Mouse (Mus musculus) stomach, postnatal 0 days (tissue): ENCODE results near the gene Med12l. TPM values are rescaled to one million over a fixed set of nuclear protein-coding genes. Genes with fewer than 3 reads are reported as not detected.

Experiments
- ATAC-seq: fragments of 200-750 bp; cut with Nextera tagmentation; 2 replicates; pipeline ENCODE4 v1.8.0; 2017; ENCODE audit not compliant: low FRiP score, low TSS enrichment
- DNase-seq: peaks from one replicate; pipeline ENCODE4 v3.0.0-alpha.2; 2016; ENCODE audit warnings: low spot score
- H3K27ac ChIP-seq: fragments of 300-500 bp; sonication (generic); replicated peaks from 2 replicates; pipeline ENCODE4 v1.5.1; 2014; ENCODE audit warnings: mild to moderate bottlenecking, control low read depth
- H3K27me3 ChIP-seq: fragments of 300-500 bp; sonication (generic); 2 replicates; pipeline ENCODE4 v1.6.1; 2014; ENCODE audit warnings: low read length; ENCODE audit not compliant: control insufficient read depth, insufficient read depth
- H3K36me3 ChIP-seq: fragments of 300-500 bp; sonication (generic); 2 replicates; pipeline ENCODE4 v1.6.1; 2014; ENCODE audit warnings: low read length, mixed read lengths; ENCODE audit not compliant: control insufficient read depth, insufficient read depth
- H3K4me1 ChIP-seq: fragments of 300-500 bp; sonication (generic); replicated peaks from 2 replicates; pipeline ENCODE4 v1.6.1; 2014; ENCODE audit warnings: antibody characterized with exemption; ENCODE audit not compliant: control insufficient read depth, insufficient read depth
- H3K4me2 ChIP-seq: fragments of 300-500 bp; sonication (generic); replicated peaks from 2 replicates; pipeline ENCODE4 v1.6.1; 2014; ENCODE audit warnings: low read depth, mild to moderate bottlenecking, control low read depth, moderate library complexity
- H3K4me3 ChIP-seq: fragments of 300-500 bp; sonication (generic); 2 replicates; pipeline ENCODE4 v1.5.1; 2014; ENCODE audit warnings: low read depth, low read length, control low read depth
- H3K9ac ChIP-seq: fragments of 300-500 bp; sonication (generic); 2 replicates; pipeline ENCODE4 v1.6.1; 2014; ENCODE audit warnings: mild to moderate bottlenecking, low read length, control low read depth, mixed read lengths
- H3K9me3 ChIP-seq: fragments of 300-500 bp; sonication (generic); 2 replicates; pipeline ENCODE4 v1.6.1; 2016; ENCODE audit warnings: low read length; ENCODE audit not compliant: control insufficient read depth
- CTCF ChIP-seq: IDR thresholded peaks from 2 replicates; pipeline ENCODE4 v1.5.1; 2016; ENCODE audit warnings: antibody characterized with exemption, low read depth, mild to moderate bottlenecking, moderate library complexity
- EP300 ChIP-seq: optimal IDR thresholded peaks from 2 replicates; pipeline ENCODE3; 2016; ENCODE audit warnings: antibody characterized with exemption
- WGBS: fragments of 180-500 bp; shearing (Covaris S2); extraction: QIAGEN DNeasy Blood & Tissue Kit; methylation state at CpG from one replicate; pipeline ENCODE4 v1.1.7; 2014; 5-methylcytosine and 5-hydroxymethylcytosine counted together
- polyA plus RNA-seq: library from polyadenylated mRNA; unstranded; fragments of >200 nt; fragmentation: Nextera tagmentation; extraction: Ambion mirVana; gene quantifications from 2 replicates; pipeline ENCODE4 v1.2.1, GENCODE M21; 2015

Med12l gene
- polyA plus RNA-seq, 1 experiment from 2014 or later = 0.25 TPM

DNA sequence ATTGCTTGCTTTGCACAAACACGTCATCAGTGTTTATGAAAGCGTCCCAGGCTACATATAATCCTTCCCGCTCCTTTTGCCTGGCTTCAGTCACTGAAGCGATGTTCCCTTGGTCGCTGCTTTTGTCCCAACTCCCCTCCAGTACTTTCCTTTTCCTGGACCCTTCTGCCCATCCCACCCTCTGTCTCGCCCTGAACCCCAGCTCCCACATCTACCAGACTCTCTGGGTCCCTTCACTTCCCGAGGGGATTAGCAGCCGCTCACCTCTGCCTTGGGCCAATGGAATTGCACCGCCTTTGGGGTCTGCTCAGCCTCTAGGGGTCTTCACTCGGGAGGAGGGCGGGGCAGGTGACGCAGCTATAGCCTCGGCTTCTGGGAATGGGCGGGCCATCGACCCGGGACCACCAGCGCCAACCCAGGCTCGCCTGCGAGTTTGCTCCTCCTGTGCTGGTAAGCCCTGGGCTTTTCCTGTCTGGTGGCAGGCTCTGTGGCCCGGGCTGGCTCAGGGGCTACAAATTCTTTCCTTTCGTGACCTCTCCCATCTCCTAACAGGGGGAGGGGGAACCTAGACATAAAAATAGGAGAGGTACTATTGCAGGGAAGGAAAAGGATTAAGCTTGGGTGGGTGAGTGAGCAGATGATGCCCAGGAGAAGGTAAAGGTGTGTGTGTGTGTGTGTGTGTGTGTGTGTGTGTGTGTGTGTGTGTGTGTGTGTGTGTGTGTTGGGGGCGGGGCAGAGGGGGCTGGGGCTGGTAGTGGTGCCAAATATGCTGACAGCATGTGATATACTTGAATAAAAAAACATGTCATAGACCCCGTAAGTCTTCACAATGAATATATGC is 338.7 kb downstream of the Med12l start, which contains the start of gene Igsf10:
Gene Igsf10, minus strand, starts transcription at position 330 of the 841 bp plus-strand sequence.
- WGBS = 3% methylated on average over 23 of the region's 23 CpGs
- TF ChIP-seq EP300 = no peak
- TF ChIP-seq CTCF = 0 out of 2 replicates have a peak, but pooled peaks have one; percentile 6

DNA sequence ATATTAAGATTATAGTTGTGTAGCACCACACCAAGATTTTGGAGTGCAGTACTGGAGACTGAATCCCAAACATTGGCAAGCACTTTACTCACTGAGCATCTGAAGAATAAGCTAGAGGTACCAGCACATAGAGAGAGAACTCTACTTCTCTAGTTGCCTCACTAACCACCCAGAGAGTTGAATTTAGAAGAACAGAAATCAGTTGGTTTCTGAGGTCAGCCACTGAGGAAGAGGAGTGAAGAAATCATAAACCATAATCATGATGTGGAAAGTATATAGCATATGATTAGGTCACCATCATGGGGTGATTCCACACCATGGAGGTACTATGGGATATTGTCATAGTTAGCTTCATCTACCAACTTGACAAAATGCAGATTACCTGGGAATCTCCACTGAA is 346.1 kb downstream of the Med12l start:
- Histone ChIP-seq H3K9me3 (no peaks in the 10 kb centered on the region), H3K27me3 (no peaks in the 10 kb centered on the region), H3K9ac (no peak overlapping the region), H3K27ac (no peak overlapping the region), H3K36me3 (no peaks in the 10 kb centered on the region), H3K4me1 (no peaks in the 10 kb centered on the region), H3K4me2 (no peak overlapping the region), H3K4me3 (no peak overlapping the region)
- TF ChIP-seq EP300 (no peak), CTCF (no peak)
- DNase-seq (no peak), ATAC-seq (no peak)

More for the DNA sequence above, 338.7 kb downstream of the Med12l start, which contains the start of gene Igsf10:
- Histone ChIP-seq H3K4me1 (0 out of 2 replicates have a peak, but pooled peaks cover 2% of the 10 kb centered on the region), H3K27ac (peak within 1 kb of the TSS; percentile 87), H3K4me2 (peak within 1 kb of the TSS; percentile 75), H3K36me3 (no peaks in the 10 kb centered on the region), H3K4me3 (peak within 1 kb of the TSS; percentile 61), H3K9me3 (no peaks in the 10 kb centered on the region), H3K9ac (peak within 1 kb of the TSS; percentile 70), H3K27me3 (no peaks in the 10 kb centered on the region)
- DNase-seq (peak; percentile 57), ATAC-seq (peak; percentile 83)

DNA sequence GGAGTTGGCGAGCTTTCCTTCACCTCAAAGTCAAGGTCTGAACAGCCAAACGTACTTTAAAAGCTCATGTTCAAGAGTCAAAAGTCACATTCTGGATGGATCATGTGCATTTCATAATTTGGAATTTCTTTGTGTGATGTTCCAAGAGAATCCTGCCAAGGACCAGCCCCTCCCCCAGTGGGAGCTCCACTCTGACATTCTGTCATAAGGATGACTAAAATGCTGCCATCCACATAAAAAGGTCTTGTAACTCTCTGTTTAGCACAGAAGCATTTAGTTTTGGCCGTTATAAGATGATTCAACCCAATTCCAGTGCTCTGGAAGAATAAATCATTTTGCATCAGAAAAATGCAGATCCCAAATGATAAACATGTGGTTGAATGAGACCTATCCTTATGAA is 348.5 kb downstream of the Med12l start:
- Histone ChIP-seq H3K27me3 (no peaks in the 10 kb centered on the region), H3K9me3 (no peaks in the 10 kb centered on the region), H3K4me3 (no peak overlapping the region), H3K4me2 (no peak overlapping the region), H3K36me3 (no peaks in the 10 kb centered on the region), H3K27ac (no peak overlapping the region), H3K4me1 (no peaks in the 10 kb centered on the region), H3K9ac (no peak overlapping the region)
- DNase-seq (no peak), ATAC-seq (no peak)
- no peak for TF ChIP-seq CTCF
- TF ChIP-seq EP300 = no peak
- 69% methylated on average over 3 of the region's 3 CpGs for WGBS

DNA sequence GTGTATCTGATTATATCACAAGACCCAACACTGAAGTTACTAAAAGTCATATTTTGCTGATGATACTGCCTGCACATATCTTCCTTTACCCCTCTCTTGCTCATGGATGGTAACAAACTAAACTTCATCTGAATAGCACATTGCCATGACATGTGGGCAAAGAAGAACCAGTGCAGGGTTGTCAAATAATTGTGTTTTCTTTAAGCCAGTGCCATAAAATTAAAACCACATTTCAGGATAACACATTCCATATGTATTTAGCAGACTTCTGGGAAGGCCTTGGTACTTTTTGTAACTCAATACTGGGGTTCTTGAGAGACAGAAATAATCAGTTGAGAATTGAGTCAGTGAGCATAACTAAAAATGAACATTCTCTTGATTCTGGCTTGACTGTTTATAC is 354.5 kb downstream of the Med12l start:
- ATAC-seq (no peak), DNase-seq (no peak)
- Histone ChIP-seq H3K27ac (no peak overlapping the region), H3K36me3 (no peaks in the 10 kb centered on the region), H3K9ac (no peak overlapping the region), H3K4me3 (no peak overlapping the region), H3K4me2 (no peak overlapping the region), H3K4me1 (no peaks in the 10 kb centered on the region), H3K27me3 (no peaks in the 10 kb centered on the region), H3K9me3 (no peaks in the 10 kb centered on the region)
- TF ChIP-seq EP300 = no peak
- TF ChIP-seq CTCF = no peak

DNA sequence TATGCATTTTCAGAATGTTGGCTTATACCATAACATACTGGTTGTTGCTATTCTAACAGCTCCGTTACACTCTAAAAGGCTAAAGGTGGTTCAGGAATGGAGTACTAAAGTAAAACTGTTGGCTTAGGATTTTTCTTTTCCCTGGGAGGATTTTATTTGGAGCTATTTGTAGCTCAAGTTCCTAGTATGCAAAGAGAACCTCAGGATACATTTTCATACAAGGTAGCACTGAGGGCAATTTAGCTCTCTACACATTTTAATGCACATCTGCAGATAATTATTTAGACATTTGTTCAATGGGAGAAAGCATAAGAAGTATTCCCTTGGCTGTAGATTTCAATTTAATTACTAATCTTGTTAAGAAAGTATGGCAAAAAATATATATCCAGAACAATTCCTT is 356.3 kb downstream of the Med12l start:
- no peak overlapping the region for H3K27ac ChIP-seq
- no peak for DNase-seq
- no peak overlapping the region for H3K4me3 ChIP-seq
- H3K9me3 ChIP-seq = no peaks in the 10 kb centered on the region
- H3K36me3 ChIP-seq = no peaks in the 10 kb centered on the region
- no peaks in the 10 kb centered on the region for H3K27me3 ChIP-seq
- H3K4me1 ChIP-seq = no peaks in the 10 kb centered on the region
- H3K4me2 ChIP-seq = no peak overlapping the region
- no peak overlapping the region for H3K9ac ChIP-seq
- WGBS = 86% methylated on average over 1 of the region's 1 CpGs
- ATAC-seq = no peak
- TF ChIP-seq EP300 (no peak), CTCF (no peak)

Other genes starting within 250 kb of the Med12l start
- gene Mindy4b-ps, start 183.5 kb upstream of the Med12l start, polyA plus RNA-seq = not detected in 2 replicates
- not detected in 2 replicates for gene Clrn1, start 120.5 kb upstream of the Med12l start, polyA plus RNA-seq
- 0.19 and 0.33 TPM in 2 replicates for gene Gpr171, start 96.0 kb downstream of the Med12l start, polyA plus RNA-seq
- 9.8 and 13.4 TPM in 2 replicates for gene P2ry14, start 147.8 kb downstream of the Med12l start, polyA plus RNA-seq
- gene Gpr87, start 189.3 kb downstream of the Med12l start, polyA plus RNA-seq = 46.9 and 49.3 TPM in 2 replicates
- 1.6 and 1.7 TPM in 2 replicates for gene P2ry13, start 205.1 kb downstream of the Med12l start, polyA plus RNA-seq